Mouse (Mus musculus): ENCODE measurements around the gene Ppp1r9a.
A peak's percentile ranks its signal among the peaks of the same experiment; 100 is the strongest.

Gene Ppp1r9a

DNA sequence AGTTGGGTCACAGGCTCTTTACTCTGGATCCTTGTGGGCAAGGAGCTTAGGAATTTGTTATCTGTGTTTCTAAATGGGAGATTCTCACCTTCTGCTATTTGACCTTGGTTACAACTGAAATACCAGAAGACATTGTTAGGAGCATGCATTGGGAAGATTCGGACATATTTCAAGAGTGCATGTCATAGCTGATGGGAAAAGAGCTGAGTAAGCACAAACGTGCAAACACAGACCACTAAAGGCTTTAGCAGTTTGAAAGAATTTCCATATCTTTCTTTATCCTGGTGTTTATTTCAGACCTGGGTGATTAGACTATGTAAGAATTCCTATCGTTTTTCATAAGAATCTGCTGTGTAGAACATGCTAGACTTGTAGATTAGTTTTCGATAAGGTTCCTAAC, 59.5 kb downstream of the Ppp1r9a start:
- DNase-seq = no peak

DNA sequence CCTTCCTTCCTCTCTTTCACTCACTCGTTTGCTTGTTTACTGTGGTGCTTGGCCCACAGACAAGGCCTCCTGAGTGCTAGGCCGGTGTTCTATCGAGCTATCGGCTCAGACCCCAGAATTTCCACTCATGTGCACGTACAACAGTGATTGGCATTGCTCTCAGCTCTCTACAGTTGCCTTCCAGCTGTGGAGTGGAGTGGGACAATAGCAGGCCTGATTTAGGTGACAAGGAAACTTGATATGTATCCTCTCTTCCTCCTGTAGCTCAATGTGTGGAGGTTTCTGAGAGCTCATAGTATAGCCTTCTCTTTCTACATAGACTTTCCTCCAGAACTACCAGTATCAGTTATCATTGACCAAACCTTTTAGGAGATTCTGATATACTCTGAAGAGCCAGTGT, 60.3 kb downstream of the Ppp1r9a start:
- DNase-seq = no peak

GRCm38 (mm10) chr6:4967236-4967635, 64.5 kb downstream of the Ppp1r9a start:
- DNase-seq = no peak

- no peak for DNase-seq
Measured at GRCm38 (mm10) chr6:4971229-4971628, 68.5 kb downstream of the Ppp1r9a start.

GRCm38 (mm10) chr6:4972808-4973207, 70.1 kb downstream of the Ppp1r9a start:
- DNase-seq = peak; percentile 28

DNA sequence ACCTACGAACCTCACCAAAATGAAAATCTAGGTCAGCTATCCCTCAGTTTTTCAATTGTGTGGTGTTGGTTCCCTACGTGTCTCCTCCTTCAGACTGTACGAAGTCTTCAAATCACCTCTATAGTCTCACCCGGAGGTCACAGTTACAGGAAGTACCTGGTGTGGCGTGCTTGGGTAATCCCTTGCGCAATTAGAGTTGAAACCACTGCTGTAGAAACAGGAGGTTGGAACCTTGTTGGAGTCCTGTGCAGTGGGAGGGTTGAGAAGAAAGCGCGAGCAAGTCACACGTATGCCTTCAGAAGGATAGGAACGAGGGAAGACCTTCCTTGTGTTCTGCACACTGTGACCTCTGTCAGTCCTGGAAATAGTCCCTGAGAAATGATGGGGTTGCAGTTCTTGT, 70.6 kb downstream of the Ppp1r9a start:
- no peak for DNase-seq

DNA sequence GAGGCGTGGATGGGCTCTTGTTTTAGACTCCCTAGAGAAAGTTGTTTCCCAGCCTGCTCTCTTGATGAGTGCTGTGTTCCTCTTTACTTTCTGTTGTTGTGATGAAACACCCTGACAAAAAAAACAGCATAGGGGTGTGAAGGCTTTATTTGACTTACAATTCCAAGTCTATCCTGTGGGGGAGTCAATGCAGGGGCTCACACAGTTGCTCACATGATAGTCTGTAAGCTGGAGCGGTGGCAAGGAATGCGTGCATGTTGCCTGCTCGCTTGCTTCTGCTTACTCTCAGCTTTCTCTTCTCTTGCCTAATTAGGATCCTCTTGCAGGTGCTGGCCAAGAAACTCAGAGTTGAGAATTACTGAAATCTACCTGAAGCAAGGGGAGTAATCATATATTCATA, 74.8 kb downstream of the Ppp1r9a start:
- no peak for DNase-seq

DNA sequence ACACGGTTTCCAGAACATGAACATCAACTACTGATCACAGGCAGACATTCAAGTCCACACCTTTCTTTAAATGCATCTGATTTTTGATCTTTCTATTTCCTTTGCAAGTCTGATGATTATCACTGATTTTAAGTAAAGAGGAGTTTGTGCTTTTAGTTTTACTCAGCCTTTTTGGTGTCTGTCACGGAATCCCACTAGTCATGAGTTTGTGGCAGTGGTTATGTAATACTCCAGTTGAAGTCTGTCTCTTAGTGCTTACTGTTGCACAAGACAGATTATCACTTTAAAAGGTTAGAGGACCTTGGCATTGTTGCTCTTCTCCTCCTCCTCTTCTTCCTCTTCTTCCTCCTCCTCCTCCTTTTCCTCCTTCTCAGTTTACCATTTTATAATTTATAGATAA, 75.5 kb downstream of the Ppp1r9a start:
- DNase-seq = no peak

DNA sequence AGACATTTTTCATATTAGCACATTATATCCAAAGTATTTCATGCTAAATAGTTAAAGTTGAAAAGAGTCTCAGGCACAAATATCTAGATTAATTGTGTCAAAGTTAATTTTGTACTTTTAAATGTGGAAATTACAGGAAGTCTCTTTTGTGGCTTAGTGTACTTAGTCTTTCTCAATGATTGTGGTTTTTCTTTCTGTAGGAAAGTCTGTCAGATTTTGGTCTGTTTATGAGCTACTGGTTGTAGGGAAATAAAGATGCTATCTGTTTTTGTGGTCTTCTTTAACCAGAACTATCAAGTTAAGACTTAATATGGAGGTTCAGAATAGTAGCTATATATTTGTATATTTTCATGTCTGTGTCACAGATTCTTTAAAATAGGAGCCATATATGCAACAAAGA, 76.2 kb downstream of the Ppp1r9a start:
- no peak for DNase-seq

DNA sequence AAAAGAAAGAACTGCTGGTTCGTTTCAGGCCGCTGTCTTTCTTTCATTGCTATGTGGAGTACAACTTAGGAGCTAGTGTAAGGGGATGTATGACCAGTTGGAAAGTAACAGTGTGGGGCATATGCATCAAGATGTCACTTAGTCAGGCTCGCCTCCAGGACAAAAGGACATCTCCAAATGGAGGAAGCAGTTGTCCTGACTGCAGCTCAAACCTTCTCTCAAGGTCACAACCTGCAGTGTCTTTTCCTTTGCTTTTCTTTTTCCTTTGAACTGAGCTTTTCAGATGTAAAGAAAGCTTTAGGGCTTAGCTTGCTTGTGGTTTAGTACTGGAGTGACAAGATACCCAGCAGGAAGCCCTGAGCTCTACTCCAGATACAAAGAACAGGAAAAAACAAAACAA, 77.4 kb downstream of the Ppp1r9a start:
- no peak for DNase-seq

GRCm38 (mm10) chr6:4982686-4983162, 80.0 kb downstream of the Ppp1r9a start:
- peak; percentile 25 for DNase-seq

- no peak for DNase-seq
Measured at GRCm38 (mm10) chr6:4985668-4986067, 83.0 kb downstream of the Ppp1r9a start.

- no peak for DNase-seq
Measured at GRCm38 (mm10) chr6:4987084-4987483, 84.4 kb downstream of the Ppp1r9a start.

DNA sequence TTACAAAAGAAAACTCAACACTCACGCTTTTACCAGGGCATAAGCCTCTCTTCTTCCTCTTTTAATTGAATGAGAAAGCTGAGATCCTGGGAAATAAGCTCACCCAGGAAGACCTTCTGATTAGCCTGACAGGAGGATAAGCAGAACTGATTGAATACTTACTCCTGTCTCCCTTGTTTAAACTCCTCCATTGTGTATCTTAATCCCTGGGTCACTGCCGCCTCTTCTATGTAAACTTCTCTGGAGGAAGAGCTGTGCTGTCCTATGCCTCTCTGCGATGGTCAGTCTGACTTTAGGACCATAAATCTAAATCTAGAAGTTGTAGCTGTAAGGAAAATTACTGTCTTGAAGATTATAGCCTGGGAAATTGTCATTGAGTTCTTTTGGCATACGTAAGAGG, 86.0 kb downstream of the Ppp1r9a start:
- DNase-seq = no peak

GRCm38 (mm10) chr6:4992308-4992707, 89.6 kb downstream of the Ppp1r9a start:
- no peak for DNase-seq

GRCm38 (mm10) chr6:4993600-4994160, 91.0 kb downstream of the Ppp1r9a start:
- no peak for DNase-seq

DNA sequence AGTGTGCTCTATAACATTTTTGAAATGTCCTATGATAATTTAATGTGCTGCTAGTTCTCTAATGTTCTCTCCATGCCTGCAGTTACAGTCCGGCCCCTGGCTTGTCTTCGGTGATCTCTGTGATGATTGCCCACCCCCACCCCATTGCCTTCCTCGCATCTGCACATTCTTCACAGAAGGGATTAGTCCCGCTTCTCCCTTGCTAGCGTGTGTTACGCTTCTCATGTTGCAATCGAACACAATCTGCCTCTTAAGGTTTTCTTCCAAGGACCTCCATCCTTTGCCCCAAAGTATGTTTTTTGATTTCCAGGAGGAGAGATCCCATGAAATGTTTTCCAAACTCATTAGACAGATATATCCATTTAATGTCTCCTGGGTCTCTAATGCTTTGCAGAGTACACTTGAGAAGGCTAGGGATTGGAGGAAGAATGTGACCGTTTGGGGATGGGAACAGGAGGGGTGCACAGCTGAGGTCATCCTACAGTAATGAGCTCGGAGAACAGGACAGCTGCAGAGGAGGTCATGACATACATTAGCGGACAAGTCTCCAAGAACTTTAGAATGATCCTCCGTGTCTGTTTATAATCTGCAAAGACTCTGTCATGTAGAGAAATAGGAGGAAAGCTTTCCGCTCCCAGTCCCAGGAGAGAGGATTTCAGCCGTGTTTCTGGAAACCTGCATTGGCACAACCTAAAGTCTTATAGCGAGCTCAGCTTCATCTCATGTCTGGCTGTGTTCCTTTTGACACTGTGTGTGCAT, 91.6 kb downstream of the Ppp1r9a start:
- DNase-seq = no peak

GRCm38 (mm10) chr6:4997599-4997998, 94.9 kb downstream of the Ppp1r9a start:
- no peak for DNase-seq

- no peak for DNase-seq
Measured at GRCm38 (mm10) chr6:4998929-4999328, 96.2 kb downstream of the Ppp1r9a start.

DNA sequence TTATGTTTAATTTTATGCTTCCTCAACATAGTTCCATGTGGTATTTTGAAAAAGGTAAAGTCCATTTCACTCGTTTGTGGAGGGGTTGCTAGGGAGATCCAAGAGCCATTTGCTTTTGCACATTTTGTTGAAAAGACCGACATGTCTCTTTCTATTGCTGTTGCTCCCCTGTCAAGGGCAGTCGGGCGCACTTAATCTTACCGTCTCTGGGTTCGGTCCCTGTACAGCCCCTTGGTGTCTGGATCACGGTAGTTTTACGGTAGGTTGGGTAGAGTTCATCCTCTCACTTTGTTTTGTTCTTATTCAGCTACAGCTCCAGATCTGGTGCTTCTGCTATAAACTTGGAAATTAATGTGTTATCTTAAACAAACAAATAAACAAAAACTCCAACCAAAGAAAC, 98.1 kb downstream of the Ppp1r9a start:
- no peak for DNase-seq

DNA sequence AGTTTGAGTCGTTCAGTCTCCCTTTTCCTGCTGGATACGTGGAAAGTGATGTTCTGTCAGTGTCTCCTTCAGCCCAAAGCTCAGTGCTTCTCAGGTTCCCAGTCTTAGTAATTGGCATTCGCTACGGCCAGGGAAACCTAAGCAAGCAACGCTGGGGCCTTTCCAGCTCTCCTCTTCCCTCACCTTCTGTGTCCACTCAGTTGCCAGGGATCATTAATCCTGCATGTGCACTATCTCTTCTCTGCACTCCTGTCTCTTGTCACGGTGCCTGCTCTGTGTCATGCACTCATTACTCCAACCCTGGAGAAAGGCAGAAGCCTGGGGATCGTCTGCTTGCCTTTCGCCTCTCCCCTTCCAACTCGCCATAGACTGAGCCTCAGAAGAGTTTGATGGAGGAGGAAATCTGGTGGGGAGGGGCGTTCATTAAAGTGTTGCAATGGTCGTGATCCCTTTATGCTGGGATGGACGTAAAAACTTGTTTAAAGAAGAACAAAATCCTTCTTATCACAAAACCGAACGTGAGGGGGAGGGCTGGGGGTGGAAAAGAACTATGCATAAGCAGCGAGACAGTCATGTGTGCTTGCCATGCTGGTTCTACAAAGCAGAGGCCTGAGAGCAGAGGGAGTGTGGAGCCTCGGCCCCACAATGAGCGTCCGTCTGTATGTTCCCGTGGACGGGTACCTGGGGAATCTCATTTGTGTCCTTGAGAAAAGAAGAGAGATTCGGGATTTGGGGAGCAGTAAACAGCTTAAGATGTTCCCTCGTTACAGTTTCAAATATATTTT, 103.0 kb downstream of the Ppp1r9a start:
- DNase-seq = no peak

GRCm38 (mm10) chr6:5006283-5006946, 103.7 kb downstream of the Ppp1r9a start:
- no peak for DNase-seq

DNA sequence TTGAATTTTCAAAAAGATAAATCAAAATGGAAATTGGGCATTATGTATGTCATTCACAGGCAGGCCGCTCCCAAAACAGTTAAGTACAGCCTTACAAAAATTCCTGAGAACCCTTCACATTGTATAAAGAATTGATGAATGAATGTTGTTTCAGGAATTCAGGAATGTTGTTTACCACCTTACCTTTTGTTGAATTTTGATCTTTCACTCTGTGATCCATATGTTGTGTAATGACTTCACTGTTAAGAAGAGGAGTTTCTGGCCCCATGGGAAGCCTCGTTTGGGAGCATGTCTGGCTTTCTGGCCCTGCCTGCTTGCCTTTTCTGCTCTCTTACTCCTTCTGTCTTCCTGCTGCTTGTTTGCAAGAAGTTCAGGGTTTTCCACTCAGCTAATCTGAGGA, 105.4 kb downstream of the Ppp1r9a start:
- DNase-seq = no peak

Data from kidney, postnatal 14 days (tissue).